Mouse (Mus musculus): ENCODE results near the gene Gabpb1. TPM values are rescaled to one million over a fixed set of nuclear protein-coding genes. Genes with fewer than 3 reads are reported as not detected.
A peak's percentile ranks its signal among the peaks of the same experiment; 100 is the strongest.

Gene Gabpb1
- total RNA-seq, 2 experiments from 2014 or later, result 18.2 to 18.5 TPM

DNA sequence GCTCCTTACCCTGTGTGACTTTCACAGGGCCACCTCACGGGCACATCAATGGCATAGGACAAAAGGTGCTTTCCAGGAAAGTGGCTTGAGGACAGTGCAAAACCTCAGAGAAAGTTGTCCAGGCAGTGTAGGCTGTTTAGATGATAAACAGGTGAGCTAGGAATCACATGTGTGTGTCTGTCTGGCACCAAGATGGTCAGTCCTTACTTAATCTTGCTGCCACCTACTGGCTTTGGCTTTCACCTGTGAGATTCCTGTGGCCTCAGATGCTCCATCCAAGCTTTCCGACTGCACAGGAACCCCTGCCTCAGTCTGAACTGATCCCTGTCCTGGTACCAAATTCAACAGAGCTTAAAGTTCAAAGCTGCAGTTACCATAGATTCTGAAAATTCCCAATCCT lies 77.8 kb downstream of the Gabpb1 start:
- H3K27ac ChIP-seq, result peak overlapping the region; percentile 64; the same call in 1 of the 2 replicates
- H3K4me3 ChIP-seq, result no peak overlapping the region
- no peak for DNase-seq (ENCODE audit: low spot score in 2 of 2)
- no peak for TF ChIP-seq CTCF (conservative IDR thresholded peaks at IDR 0.05)

DNA sequence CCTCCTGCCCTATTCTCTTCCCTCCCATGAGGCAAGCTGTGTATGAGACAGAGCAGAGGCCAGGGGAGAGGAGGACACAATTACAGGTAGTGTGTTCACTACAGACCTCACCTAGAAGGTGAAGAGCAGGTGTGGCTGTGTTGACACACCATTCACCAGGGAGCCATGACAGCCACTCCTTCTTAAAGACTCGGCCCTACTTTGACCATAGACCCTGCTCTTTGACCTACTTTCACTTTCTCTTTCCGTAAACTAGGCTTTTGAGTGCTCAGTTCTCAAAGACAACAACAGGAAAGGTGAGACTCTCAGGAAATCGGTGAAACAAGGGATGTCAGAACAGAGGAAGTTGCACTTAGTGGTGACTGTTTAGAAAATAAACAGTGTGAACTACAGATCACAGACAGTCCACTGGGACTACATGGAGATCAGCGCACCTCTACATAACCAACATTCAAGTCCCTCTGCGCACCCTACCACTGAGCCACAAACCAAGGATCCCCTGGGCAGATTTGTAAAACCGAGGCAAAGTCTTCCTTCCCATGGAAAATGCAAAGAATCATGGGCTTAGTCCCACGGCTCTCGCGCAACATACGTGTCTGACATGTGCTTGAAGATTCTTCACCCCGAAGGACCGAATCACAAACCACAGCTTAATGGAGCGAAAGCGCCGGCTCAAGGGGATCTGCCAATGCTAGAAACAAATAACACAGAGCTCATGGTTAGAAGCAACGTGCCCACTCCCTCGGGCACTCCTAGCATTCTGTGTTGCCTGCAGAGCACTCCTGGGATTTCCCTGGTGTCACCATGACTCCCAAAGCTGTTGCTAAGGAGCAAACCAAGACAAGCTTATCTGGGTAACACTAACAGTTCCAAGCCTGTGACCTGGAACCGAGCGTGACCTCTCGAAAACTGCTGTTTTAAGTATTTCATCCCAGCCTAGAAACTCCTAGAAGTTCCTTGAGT lies 78.6 kb downstream of the Gabpb1 start:
- Histone ChIP-seq H3K4me3 (no peak overlapping the region), H3K27ac (peak overlapping the region; percentile 64)
- peak in 1 of 2 experiments; percentile 15 for DNase-seq (ENCODE audit: low spot score in 2 of 2)
- no peak for TF ChIP-seq CTCF (conservative IDR thresholded peaks at IDR 0.05)

DNA sequence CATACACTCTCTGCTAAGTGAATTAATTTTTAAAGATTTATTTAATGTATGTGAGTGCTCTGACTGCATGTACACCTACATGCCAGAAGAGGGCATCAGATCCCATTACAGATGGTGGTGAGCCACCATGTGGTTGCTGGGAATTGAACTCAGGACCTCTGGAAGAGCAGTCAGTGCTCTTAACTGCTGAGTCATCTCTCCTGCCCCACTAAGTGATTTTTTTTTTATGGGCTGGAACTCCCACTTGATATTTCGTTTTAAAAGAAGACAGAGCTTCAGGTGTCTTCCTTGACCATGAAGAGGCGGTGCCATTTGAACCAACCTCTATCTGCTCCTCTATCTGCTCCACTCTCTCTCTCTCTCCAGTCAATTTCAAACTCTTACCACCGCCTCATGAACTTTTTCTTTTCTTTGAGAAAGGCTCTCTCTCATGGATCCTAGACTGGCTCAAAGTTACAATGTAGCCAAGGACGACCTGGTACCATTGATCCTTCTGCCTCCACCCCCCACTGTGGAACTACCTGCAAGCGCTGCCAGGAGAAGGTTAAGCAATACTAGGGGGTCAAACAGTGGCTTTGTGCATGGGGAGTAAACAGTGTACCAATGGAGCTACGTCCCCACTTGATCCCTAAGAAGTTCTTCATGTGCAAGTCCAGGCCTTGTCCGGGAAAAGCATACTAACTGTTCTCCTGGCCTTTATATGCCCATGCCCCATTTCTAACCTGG lies 79.6 kb downstream of the Gabpb1 start:
- DNase-seq (ENCODE audit: low spot score in 2 of 2), result no peak
- Histone ChIP-seq H3K27ac (no peak overlapping the region), H3K4me3 (no peak overlapping the region)
- TF ChIP-seq CTCF (conservative IDR thresholded peaks at IDR 0.05), result peak; percentile 43

DNA sequence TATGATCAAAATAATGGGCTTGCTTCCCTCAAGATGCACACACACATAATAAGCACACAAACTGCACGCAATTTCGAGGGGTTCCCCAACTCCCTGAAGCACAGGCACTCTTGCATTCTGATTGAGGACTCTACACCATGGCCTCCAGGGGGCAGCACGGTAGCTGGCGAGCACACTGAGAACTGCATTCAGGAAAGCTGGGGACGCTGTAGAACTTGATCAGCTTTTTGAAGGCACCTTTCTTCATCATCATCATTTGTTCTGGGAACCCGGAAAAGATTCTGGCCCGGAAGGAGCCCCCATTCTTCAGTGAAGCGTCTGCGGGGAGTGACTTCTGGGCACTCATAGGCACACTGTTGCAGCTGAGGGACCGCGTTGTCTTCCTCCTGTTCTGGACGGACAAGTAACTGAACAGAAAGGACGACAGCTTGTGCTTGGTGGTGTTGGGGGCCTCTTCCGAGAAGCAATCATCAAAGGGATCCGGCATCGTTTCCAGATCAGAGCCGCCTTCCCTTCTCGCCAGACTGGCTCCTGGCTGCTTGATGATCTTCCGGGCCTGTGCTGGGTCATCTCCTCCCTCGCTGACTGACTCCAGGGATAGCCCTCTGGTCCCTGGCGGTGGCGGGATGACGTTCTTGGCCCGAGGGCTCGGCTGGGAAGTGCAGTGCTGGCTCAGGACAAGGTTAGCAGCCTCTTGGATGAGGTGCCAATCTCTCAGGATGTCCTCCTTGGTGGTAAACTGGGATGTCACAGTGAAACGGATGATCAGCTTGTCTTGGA lies 82.1 kb downstream of the Gabpb1 start:
- Histone ChIP-seq H3K4me3 (peak overlapping the region; percentile 43), H3K27ac (peak overlapping the region; percentile 48; the same call in 1 of the 2 replicates)
- DNase-seq (ENCODE audit: low spot score in 2 of 2), result peak; percentile 47 to 80
- peak; percentile 91 for TF ChIP-seq CTCF (conservative IDR thresholded peaks at IDR 0.05)

DNA sequence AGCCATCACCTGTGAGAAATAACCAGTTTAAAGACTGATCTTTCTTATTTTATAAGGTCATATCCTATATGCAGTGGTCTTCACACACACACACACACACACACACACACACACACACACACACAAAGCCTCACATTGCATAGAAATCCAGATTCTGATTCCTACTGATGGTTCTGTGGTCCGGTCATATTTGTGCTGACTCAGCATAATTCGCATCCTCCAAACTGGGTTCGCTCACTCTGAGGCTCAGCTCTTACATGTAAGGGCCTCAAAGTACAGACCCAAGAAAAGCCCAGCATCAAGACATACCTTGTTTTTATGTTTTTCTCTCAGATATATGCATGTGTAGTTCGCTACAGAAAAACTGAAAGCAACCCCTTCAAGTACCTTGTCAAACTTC lies 84.8 kb downstream of the Gabpb1 start:
- Histone ChIP-seq H3K27ac (no peak overlapping the region), H3K4me3 (no peak overlapping the region)
- TF ChIP-seq CTCF (conservative IDR thresholded peaks at IDR 0.05), result no peak
- DNase-seq (ENCODE audit: low spot score in 2 of 2), result no peak

DNA sequence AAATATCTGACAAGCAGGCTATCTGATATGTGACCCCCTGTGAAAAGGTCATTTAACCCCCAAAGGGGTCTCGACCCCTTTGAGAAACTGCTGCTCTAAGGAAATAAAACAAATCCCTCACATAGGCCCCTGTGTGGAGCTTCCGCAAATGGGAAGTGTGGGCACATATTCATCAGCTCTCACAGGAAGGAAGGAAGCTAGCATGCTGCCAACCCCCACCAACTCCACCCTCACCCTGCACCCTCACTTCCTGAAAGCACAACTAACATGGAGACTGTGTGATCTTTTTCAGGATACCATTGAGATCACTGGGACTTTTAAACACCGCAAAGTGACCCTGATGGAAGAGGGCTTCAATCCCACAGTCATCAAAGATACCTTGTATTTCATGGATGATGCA lies 88.7 kb downstream of the Gabpb1 start:
- DNase-seq (ENCODE audit: low spot score in 2 of 2), result no peak
- H3K27ac ChIP-seq, result no peak overlapping the region
- TF ChIP-seq CTCF (conservative IDR thresholded peaks at IDR 0.05), result no peak
- H3K4me3 ChIP-seq, result no peak overlapping the region

DNA sequence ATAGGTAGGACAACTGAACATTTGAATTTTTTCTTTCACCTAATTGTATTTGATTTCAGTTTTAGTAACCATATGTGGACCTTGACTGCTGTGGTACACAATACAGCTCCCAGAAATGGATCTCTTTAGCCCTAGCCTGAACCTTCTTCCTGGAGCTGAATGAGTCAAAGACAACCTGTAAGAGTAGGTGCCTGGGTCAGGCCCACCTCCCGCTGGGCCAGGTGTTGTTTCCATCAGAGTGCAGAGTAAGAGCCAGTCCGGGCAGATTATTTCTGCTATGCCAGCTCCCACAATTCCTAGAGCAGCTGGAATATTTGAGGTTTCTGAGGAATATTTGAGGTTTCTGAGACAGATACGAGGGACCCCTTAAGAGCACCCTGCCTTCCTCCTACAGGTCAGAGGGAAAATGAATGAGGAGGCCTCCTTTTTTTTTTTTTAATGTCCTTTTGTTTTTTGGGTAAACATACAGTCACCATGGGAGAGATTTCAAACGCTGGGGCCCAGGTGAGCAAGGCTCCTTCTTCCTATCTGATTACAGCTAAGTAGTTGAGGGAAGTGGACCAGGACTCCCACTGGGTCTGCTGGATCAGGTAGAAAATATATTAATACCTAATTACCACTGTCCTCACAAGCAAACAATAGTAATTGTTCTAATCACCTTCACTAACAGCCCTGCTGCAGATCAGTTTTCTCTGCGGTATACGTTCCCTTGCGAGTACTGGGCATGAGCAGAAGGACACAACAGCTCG lies 91.3 kb downstream of the Gabpb1 start:
- no peak for DNase-seq (ENCODE audit: low spot score in 2 of 2)
- H3K27ac ChIP-seq, result no peak overlapping the region
- TF ChIP-seq CTCF (conservative IDR thresholded peaks at IDR 0.05), result no peak
- no peak overlapping the region for H3K4me3 ChIP-seq

DNA sequence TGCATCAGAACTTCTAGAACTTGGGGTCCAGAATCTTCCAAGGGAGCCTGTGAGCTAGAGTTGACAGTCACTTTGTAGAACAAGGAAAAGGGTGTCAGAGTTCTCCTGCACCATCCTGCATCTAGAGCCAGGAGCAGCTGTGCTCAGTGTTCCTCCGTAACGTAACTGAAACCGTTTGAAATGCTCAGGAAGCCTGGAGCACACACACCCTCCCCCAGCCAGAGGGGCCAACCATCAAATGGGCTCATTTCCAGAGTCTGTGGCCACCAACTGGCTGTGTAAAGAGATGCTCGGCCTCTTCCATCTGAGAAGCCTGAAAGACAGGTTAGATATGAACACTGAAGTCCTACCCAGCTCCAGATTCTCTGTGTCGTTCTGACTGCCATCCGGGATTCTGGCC lies 92.2 kb downstream of the Gabpb1 start:
- Histone ChIP-seq H3K27ac (no peak overlapping the region), H3K4me3 (no peak overlapping the region)
- no peak for TF ChIP-seq CTCF (conservative IDR thresholded peaks at IDR 0.05)
- no peak for DNase-seq (ENCODE audit: low spot score in 2 of 2)

DNA sequence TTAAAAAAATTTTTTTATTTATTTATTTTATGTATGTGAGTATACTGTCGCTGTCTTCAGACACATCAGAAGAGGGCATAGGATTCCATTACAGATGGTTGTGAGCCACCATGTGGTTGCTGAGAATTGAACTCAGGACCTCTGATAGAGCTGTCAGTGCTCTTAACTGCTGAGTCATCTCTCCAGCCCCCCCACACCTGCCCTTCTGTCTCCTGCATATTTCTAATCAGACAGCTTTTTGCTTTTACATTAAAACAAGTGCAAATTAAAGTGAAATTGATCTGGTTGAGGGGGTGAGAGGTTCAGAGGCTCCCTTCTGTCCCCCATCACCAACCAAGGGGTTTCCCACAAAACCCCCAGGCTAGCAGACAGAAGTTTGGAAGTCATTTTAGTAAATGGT lies 96.9 kb downstream of the Gabpb1 start:
- DNase-seq (ENCODE audit: low spot score in 2 of 2), result no peak
- TF ChIP-seq CTCF (conservative IDR thresholded peaks at IDR 0.05), result no peak
- no peak overlapping the region for H3K27ac ChIP-seq
- no peak overlapping the region for H3K4me3 ChIP-seq

Other genes starting within 250 kb of the Gabpb1 start
- not detected for gene Atp8b4, start 175.7 kb downstream of the Gabpb1 start, total RNA-seq (2021)
- gene Slc27a2, start 123.9 kb downstream of the Gabpb1 start, total RNA-seq (2021), result 10 to 100 TPM; 15.3 to 15.9 TPM
- gene Hdc, start 57.0 kb downstream of the Gabpb1 start, total RNA-seq (2021), result 1 to 10 TPM; 1.1 TPM
- gene Usp8, start 31.0 kb upstream of the Gabpb1 start, total RNA-seq (2021), result 10 to 100 TPM; 50.9 to 53.3 TPM
- gene Usp50, start 107.1 kb upstream of the Gabpb1 start, total RNA-seq (2021), result 1 to 10 TPM; 3.0 to 3.3 TPM
- gene Trpm7, start 199.9 kb upstream of the Gabpb1 start, total RNA-seq (2021), result 10 to 100 TPM; 40.6 to 52.0 TPM

Measured in layer of hippocampus, adult 2 months (tissue).